Mouse (Mus musculus): ENCODE measurements around the gene Gm10073.
"Not testable (repeated sequence)": the region's sequence is repeated elsewhere in the genome, so short reads cannot be mapped to it uniquely, and the experiment has no call there.

Gene Gm10073

GRCm38 (mm10) chr8:106597067-106597466, 23.8 kb upstream of the Gm10073 start:
- DNase-seq (ENCODE audit: low spot score in 2 of 2) = no peak

- DNase-seq (ENCODE audit: low spot score in 2 of 2) = not testable (repeated sequence)
Measured at GRCm38 (mm10) chr8:106595623-106596022, 22.4 kb upstream of the Gm10073 start.

GRCm38 (mm10) chr8:106592458-106592857, 19.2 kb upstream of the Gm10073 start:
- no peak for DNase-seq (ENCODE audit: low spot score in 2 of 2)

- DNase-seq (ENCODE audit: low spot score in 2 of 2) = no peak
Measured at GRCm38 (mm10) chr8:106588443-106589431, 15.5 kb upstream of the Gm10073 start.

- DNase-seq (ENCODE audit: low spot score in 2 of 2) = no peak
Measured at GRCm38 (mm10) chr8:106586896-106587295, 13.6 kb upstream of the Gm10073 start.

GRCm38 (mm10) chr8:106585671-106586037, 12.4 kb upstream of the Gm10073 start:
- DNase-seq (ENCODE audit: low spot score in 2 of 2) = no peak

GRCm38 (mm10) chr8:106584942-106585670, 11.8 kb upstream of the Gm10073 start:
- DNase-seq (ENCODE audit: low spot score in 2 of 2) = no peak

GRCm38 (mm10) chr8:106581344-106582088, 8.3 kb upstream of the Gm10073 start:
- no peak for DNase-seq (ENCODE audit: low spot score in 2 of 2)

- no peak for DNase-seq (ENCODE audit: low spot score in 2 of 2)
Measured at GRCm38 (mm10) chr8:106579510-106579909, 6.2 kb upstream of the Gm10073 start.

GRCm38 (mm10) chr8:106576849-106577555, 3.7 kb upstream of the Gm10073 start:
- DNase-seq (ENCODE audit: low spot score in 2 of 2) = no peak

GRCm38 (mm10) chr8:106574283-106574682, 1.0 kb upstream of the Gm10073 start:
- DNase-seq (ENCODE audit: low spot score in 2 of 2) = no peak

GRCm38 (mm10) chr8:106572175-106572574, 1.1 kb downstream of the Gm10073 start:
- DNase-seq (ENCODE audit: low spot score in 2 of 2) = not testable (repeated sequence)

GRCm38 (mm10) chr8:106571551-106572172, 1.6 kb downstream of the Gm10073 start:
- DNase-seq (ENCODE audit: low spot score in 2 of 2) = no peak

GRCm38 (mm10) chr8:106570386-106570785, 2.9 kb downstream of the Gm10073 start:
- DNase-seq (ENCODE audit: low spot score in 2 of 2) = no peak

- DNase-seq (ENCODE audit: low spot score in 2 of 2) = no peak
Measured at GRCm38 (mm10) chr8:106569006-106569405, 4.3 kb downstream of the Gm10073 start.

GRCm38 (mm10) chr8:106563691-106564182, 9.5 kb downstream of the Gm10073 start:
- DNase-seq (ENCODE audit: low spot score in 2 of 2) = peak; percentile 23 to 26

GRCm38 (mm10) chr8:106561097-106561865, 12.0 kb downstream of the Gm10073 start:
- peak in 1 of 2 experiments; percentile 33 for DNase-seq (ENCODE audit: low spot score in 2 of 2)

- no peak for DNase-seq (ENCODE audit: low spot score in 2 of 2)
Measured at GRCm38 (mm10) chr8:106559844-106560243, 13.4 kb downstream of the Gm10073 start.

- no peak for DNase-seq (ENCODE audit: low spot score in 2 of 2)
Measured at GRCm38 (mm10) chr8:106556068-106556645, 17.1 kb downstream of the Gm10073 start.

Measured in right cerebral cortex, postnatal 10 days (tissue).